Mouse (Mus musculus): ENCODE data around the gene Ccl7. TPM values are rescaled to one million over a fixed set of nuclear protein-coding genes. Genes with fewer than 3 reads are reported as not detected.

The Ccl7 gene
- total and polyA plus RNA-seq, 2 experiments from 2014 or later: 0.53 to 2.8 TPM

DNA sequence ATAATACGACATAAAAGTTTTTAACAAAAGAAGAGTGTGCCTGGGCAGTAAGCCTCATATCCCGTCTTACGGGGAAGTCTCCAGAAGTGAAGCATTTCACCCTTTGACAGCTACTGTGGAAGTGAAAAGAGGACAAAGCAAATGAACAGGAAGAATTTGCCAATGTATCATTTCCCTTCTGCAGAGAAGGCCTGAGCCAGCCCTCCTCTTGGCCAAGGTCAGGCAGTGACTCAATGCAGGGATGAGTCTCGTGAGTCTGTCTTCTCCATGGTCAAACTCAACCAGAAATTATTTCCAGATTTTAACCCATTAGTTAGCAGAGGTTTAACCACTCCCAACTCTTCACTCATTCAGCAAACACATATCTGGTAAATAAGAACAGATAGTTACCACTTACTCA is 21.7 kb upstream of the Ccl7 start:
- TF ChIP-seq EP300 (IDR thresholded peaks at IDR 0.05; ENCODE audit: low read depth) (no peak), CTCF (IDR thresholded peaks at IDR 0.05; ENCODE audit: low read depth) (no peak)
- ATAC-seq (ENCODE audit: insufficient read depth, low read depth) (no peak), DNase-seq (ENCODE audit: low spot score) (no peak)
- H3K4me1 ChIP-seq (ENCODE audit: control insufficient read depth, insufficient read depth): no peaks in the 10 kb centered on the region
- H3K9me3 ChIP-seq (replicated peaks; ENCODE audit: control insufficient read depth, low read length): no peaks in the 10 kb centered on the region
- H3K36me3 ChIP-seq (replicated peaks; ENCODE audit: control insufficient read depth, insufficient read depth, low read length): no peaks in the 10 kb centered on the region
- no peak overlapping the region for H3K27ac ChIP-seq (ENCODE audit: low read depth)
- H3K9ac ChIP-seq (replicated peaks; ENCODE audit: low read depth, low read length): no peak overlapping the region
- no peaks in the 10 kb centered on the region for H3K27me3 ChIP-seq (ENCODE audit: control insufficient read depth, insufficient read depth, low read length)
- no peak overlapping the region for H3K4me3 ChIP-seq (ENCODE audit: low read depth, low read length)
- 67% methylated on average over 4 of the region's 4 CpGs for WGBS
- no peak overlapping the region for H3K4me2 ChIP-seq (ENCODE audit: low read depth, low read length)

DNA sequence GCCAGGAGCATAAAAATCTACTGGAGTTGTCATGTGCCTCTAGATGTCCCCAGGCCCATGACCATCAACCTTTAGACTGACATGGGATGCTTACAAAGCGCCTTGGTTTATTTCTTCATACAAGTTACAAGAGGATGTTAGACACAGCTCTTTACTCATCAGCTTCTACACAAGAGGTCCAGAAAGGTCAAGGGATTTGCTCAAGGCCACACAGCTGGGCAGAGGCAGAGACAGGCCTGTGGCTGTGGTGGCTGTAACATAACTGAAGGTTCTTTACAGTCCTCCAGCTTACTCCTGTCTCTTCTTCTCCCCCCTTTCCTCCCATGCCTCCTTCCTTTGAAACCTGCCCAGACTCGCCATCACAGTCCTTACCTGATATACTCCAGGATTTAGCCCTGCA is 15.3 kb upstream of the Ccl7 start:
- Histone ChIP-seq H3K4me2 (ENCODE audit: low read depth, low read length) (no peak overlapping the region), H3K27me3 (ENCODE audit: control insufficient read depth, insufficient read depth, low read length) (no peaks in the 10 kb centered on the region), H3K9ac (replicated peaks; ENCODE audit: low read depth, low read length) (no peak overlapping the region), H3K9me3 (replicated peaks; ENCODE audit: control insufficient read depth, low read length) (no peaks in the 10 kb centered on the region), H3K36me3 (replicated peaks; ENCODE audit: control insufficient read depth, insufficient read depth, low read length) (no peaks in the 10 kb centered on the region), H3K4me1 (ENCODE audit: control insufficient read depth, insufficient read depth) (0 out of 2 replicates have a peak, but pooled peaks cover 4% of the 10 kb centered on the region), H3K27ac (ENCODE audit: low read depth) (no peak overlapping the region), H3K4me3 (ENCODE audit: low read depth, low read length) (no peak overlapping the region)
- 68% methylated on average over 2 of the region's 2 CpGs for WGBS
- no peak for ATAC-seq (ENCODE audit: insufficient read depth, low read depth)
- no peak for TF ChIP-seq EP300 (IDR thresholded peaks at IDR 0.05; ENCODE audit: low read depth)
- TF ChIP-seq CTCF (IDR thresholded peaks at IDR 0.05; ENCODE audit: low read depth): no peak
- no peak for DNase-seq (ENCODE audit: low spot score)

DNA sequence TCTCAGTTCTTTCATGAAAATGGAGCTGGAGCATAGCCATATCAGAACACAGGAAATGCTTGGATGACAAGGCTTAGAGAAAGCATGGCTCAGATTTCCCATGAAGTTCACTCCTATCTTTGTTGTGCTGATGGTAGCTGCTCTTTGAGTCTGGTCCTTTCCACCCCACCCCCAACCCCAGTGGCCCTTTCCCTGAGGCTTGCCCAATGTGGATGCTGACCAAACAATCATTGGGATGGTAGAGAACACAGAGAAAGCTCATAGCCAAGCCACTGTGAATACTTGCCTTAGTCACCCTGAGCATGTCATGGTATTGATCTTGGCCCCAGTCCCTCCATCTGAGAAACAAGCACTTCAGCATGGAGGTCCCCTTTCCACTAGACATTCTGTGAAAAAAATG is 13.4 kb upstream of the Ccl7 start:
- no peak for DNase-seq (ENCODE audit: low spot score)

GRCm38 (mm10) chr11:82032678-82033344 is 12.7 kb upstream of the Ccl7 start:
- DNase-seq (ENCODE audit: low spot score) (peak; percentile 75), ATAC-seq (ENCODE audit: insufficient read depth, low read depth) (peak; percentile 29; the same call in 1 of the 2 replicates)
- Histone ChIP-seq H3K4me3 (ENCODE audit: low read depth, low read length) (no peak overlapping the region), H3K9ac (replicated peaks; ENCODE audit: low read depth, low read length) (no peak overlapping the region), H3K9me3 (replicated peaks; ENCODE audit: control insufficient read depth, low read length) (no peaks in the 10 kb centered on the region), H3K27me3 (ENCODE audit: control insufficient read depth, insufficient read depth, low read length) (no peaks in the 10 kb centered on the region), H3K4me2 (ENCODE audit: low read depth, low read length) (no peak overlapping the region), H3K4me1 (ENCODE audit: control insufficient read depth, insufficient read depth) (0 out of 2 replicates have a peak, but pooled peaks cover 4% of the 10 kb centered on the region), H3K27ac (ENCODE audit: low read depth) (peak overlapping the region; percentile 39), H3K36me3 (replicated peaks; ENCODE audit: control insufficient read depth, insufficient read depth, low read length) (no peaks in the 10 kb centered on the region)
- TF ChIP-seq EP300 (IDR thresholded peaks at IDR 0.05; ENCODE audit: low read depth): no peak
- no peak for TF ChIP-seq CTCF (IDR thresholded peaks at IDR 0.05; ENCODE audit: low read depth)
- 13% methylated on average over 8 of the region's 8 CpGs for WGBS

More for the DNA sequence above, 13.4 kb upstream of the Ccl7 start:
- H3K27me3 ChIP-seq (ENCODE audit: control insufficient read depth, insufficient read depth, low read length): no peaks in the 10 kb centered on the region
- H3K4me3 ChIP-seq (ENCODE audit: low read depth, low read length): no peak overlapping the region
- H3K4me1 ChIP-seq (ENCODE audit: control insufficient read depth, insufficient read depth): 0 out of 2 replicates have a peak, but pooled peaks cover 4% of the 10 kb centered on the region
- no peak for ATAC-seq (ENCODE audit: insufficient read depth, low read depth)
- no peaks in the 10 kb centered on the region for H3K36me3 ChIP-seq (replicated peaks; ENCODE audit: control insufficient read depth, insufficient read depth, low read length)
- H3K4me2 ChIP-seq (ENCODE audit: low read depth, low read length): no peak overlapping the region
- peak overlapping the region; percentile 39 for H3K27ac ChIP-seq (ENCODE audit: low read depth)
- H3K9ac ChIP-seq (replicated peaks; ENCODE audit: low read depth, low read length): no peak overlapping the region
- H3K9me3 ChIP-seq (replicated peaks; ENCODE audit: control insufficient read depth, low read length): no peaks in the 10 kb centered on the region
- TF ChIP-seq EP300 (IDR thresholded peaks at IDR 0.05; ENCODE audit: low read depth): no peak
- no peak for TF ChIP-seq CTCF (IDR thresholded peaks at IDR 0.05; ENCODE audit: low read depth)

DNA sequence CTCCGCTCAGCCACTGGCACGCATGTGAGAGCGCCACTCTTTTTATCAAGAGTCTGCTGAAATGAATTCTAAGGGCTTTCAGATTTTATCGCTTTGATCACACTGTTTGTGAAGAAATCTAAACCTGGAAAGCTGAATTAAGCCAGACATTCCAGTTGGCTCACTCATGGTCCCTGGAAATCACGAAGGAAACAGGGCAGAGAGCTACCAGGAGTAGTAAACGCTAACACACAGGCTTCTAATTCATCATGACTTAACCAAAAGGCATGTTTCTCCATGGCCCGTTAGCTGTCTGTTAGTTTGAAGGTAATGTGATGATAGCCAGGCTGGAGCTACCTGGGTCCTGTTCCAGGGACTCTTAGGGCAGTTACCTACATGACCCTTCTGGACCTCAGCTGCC is 11.1 kb upstream of the Ccl7 start:
- Histone ChIP-seq H3K9me3 (replicated peaks; ENCODE audit: control insufficient read depth, low read length) (no peaks in the 10 kb centered on the region), H3K36me3 (replicated peaks; ENCODE audit: control insufficient read depth, insufficient read depth, low read length) (no peaks in the 10 kb centered on the region), H3K4me1 (ENCODE audit: control insufficient read depth, insufficient read depth) (0 out of 2 replicates have a peak, but pooled peaks cover 4% of the 10 kb centered on the region), H3K9ac (replicated peaks; ENCODE audit: low read depth, low read length) (no peak overlapping the region), H3K4me3 (ENCODE audit: low read depth, low read length) (no peak overlapping the region), H3K27ac (ENCODE audit: low read depth) (no peak overlapping the region), H3K27me3 (ENCODE audit: control insufficient read depth, insufficient read depth, low read length) (no peaks in the 10 kb centered on the region), H3K4me2 (ENCODE audit: low read depth, low read length) (no peak overlapping the region)
- ATAC-seq (ENCODE audit: insufficient read depth, low read depth) (no peak), DNase-seq (ENCODE audit: low spot score) (no peak)
- 75% methylated on average over 7 of the region's 7 CpGs for WGBS
- TF ChIP-seq CTCF (IDR thresholded peaks at IDR 0.05; ENCODE audit: low read depth) (no peak), EP300 (IDR thresholded peaks at IDR 0.05; ENCODE audit: low read depth) (no peak)

- H3K27me3 ChIP-seq (ENCODE audit: control insufficient read depth, insufficient read depth, low read length): no peaks in the 10 kb centered on the region
- ATAC-seq (ENCODE audit: insufficient read depth, low read depth): peak; percentile 76
- no peak within 1 kb of the TSS for H3K4me3 ChIP-seq (ENCODE audit: low read depth, low read length)
- H3K9ac ChIP-seq (replicated peaks; ENCODE audit: low read depth, low read length): no peak within 1 kb of the TSS
- TF ChIP-seq EP300 (IDR thresholded peaks at IDR 0.05; ENCODE audit: low read depth) (no peak), CTCF (IDR thresholded peaks at IDR 0.05; ENCODE audit: low read depth) (no peak)
- DNase-seq (ENCODE audit: low spot score): peak; percentile 56
- WGBS: 33% methylated on average over 5 of the region's 5 CpGs
- no peak within 1 kb of the TSS for H3K4me2 ChIP-seq (ENCODE audit: low read depth, low read length)
- H3K4me1 ChIP-seq (ENCODE audit: control insufficient read depth, insufficient read depth): 0 out of 2 replicates have a peak, but pooled peaks cover 4% of the 10 kb centered on the region
- no peak within 1 kb of the TSS for H3K27ac ChIP-seq (ENCODE audit: low read depth)
- H3K36me3 ChIP-seq (replicated peaks; ENCODE audit: control insufficient read depth, insufficient read depth, low read length): no peaks in the 10 kb centered on the region
- H3K9me3 ChIP-seq (replicated peaks; ENCODE audit: control insufficient read depth, low read length): no peaks in the 10 kb centered on the region
These were observed 10.2 kb upstream of the Ccl7 start, which contains the start of gene Ccl2 for GRCm38 (mm10) chr11:82035356-82035755. Gene Ccl2, plus strand, starts transcription at chr11:82035571.

Measured in heart, postnatal 0 days (tissue).